Mouse (Mus musculus): ENCODE measurements around the gene Dock10. TPM values are rescaled to one million over a fixed set of nuclear protein-coding genes. Genes with fewer than 3 reads are reported as not detected.

Gene Dock10
- polyA plus RNA-seq, 1 experiment from 2014 or later: 5.0 TPM

GRCm38 (mm10) chr1:80483419-80483818, 274.9 kb downstream of the Dock10 start:
- ATAC-seq (ENCODE audit: low read depth): no peak
- no peaks in the 10 kb centered on the region for H3K36me3 ChIP-seq
- no peak overlapping the region for H3K27ac ChIP-seq (replicated peaks)
- no peak overlapping the region for H3K4me3 ChIP-seq
- H3K9me3 ChIP-seq: no peaks in the 10 kb centered on the region
- WGBS: 79% methylated on average over 5 of the region's 5 CpGs
- H3K4me2 ChIP-seq: no peak overlapping the region
- H3K27me3 ChIP-seq: no peaks in the 10 kb centered on the region
- no peak overlapping the region for H3K9ac ChIP-seq
- no peaks in the 10 kb centered on the region for H3K4me1 ChIP-seq (replicated peaks)

GRCm38 (mm10) chr1:80474942-80475341, 283.4 kb downstream of the Dock10 start:
- no peak overlapping the region for H3K27ac ChIP-seq (replicated peaks)
- H3K9ac ChIP-seq: no peak overlapping the region
- H3K9me3 ChIP-seq: no peaks in the 10 kb centered on the region
- no peak overlapping the region for H3K4me3 ChIP-seq
- no peaks in the 10 kb centered on the region for H3K36me3 ChIP-seq
- H3K27me3 ChIP-seq: no peaks in the 10 kb centered on the region
- 82% methylated on average over 1 of the region's 1 CpGs for WGBS
- no peak overlapping the region for H3K4me2 ChIP-seq
- H3K4me1 ChIP-seq (replicated peaks): no peaks in the 10 kb centered on the region
- no peak for ATAC-seq (ENCODE audit: low read depth)

DNA sequence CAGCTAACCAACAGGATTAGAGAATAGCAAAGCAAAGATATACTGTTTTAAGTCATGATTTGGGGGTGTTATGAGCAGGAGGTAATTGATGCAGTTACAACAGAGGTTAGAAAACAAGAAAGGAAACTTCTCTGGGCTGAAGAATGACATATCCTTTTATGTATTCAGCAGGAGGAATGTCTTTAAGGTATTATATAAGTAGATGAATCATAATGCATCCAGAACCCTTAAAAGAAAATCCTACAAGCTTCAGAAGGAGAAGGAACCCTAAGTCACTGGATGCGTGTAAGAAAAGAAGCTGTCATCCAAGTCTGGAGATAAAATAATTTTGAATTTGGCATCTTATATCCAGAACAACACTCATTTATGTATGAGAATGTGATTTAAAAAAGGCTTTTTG, 285.9 kb downstream of the Dock10 start:
- WGBS: 100% methylated on average over 1 of the region's 1 CpGs
- ATAC-seq (ENCODE audit: low read depth): no peak
- H3K27me3 ChIP-seq: no peaks in the 10 kb centered on the region

GRCm38 (mm10) chr1:80461348-80461747, 297.0 kb downstream of the Dock10 start, which contains the start of gene Gm45261:
Gene Gm45261 (minus strand): TSS chr1:80461448.
- Histone ChIP-seq H3K4me3 (no peak within 1 kb of the TSS), H3K27me3 (no peaks in the 10 kb centered on the region), H3K27ac (replicated peaks) (no peak within 1 kb of the TSS), H3K4me2 (no peak within 1 kb of the TSS), H3K9me3 (no peaks in the 10 kb centered on the region), H3K4me1 (replicated peaks) (no peaks in the 10 kb centered on the region), H3K9ac (no peak within 1 kb of the TSS), H3K36me3 (no peaks in the 10 kb centered on the region)
- no peak for ATAC-seq (ENCODE audit: low read depth)
- WGBS: 91% methylated on average over 6 of the region's 6 CpGs

More for the DNA sequence above, 285.9 kb downstream of the Dock10 start:
- H3K9ac ChIP-seq: no peak overlapping the region
- H3K36me3 ChIP-seq: no peaks in the 10 kb centered on the region
- no peak overlapping the region for H3K4me3 ChIP-seq
- no peaks in the 10 kb centered on the region for H3K9me3 ChIP-seq
- no peak overlapping the region for H3K4me2 ChIP-seq
- H3K4me1 ChIP-seq (replicated peaks): no peaks in the 10 kb centered on the region
- H3K27ac ChIP-seq (replicated peaks): no peak overlapping the region

GRCm38 (mm10) chr1:80459923-80460322, 298.4 kb downstream of the Dock10 start:
- no peak overlapping the region for H3K4me2 ChIP-seq
- WGBS: 84% methylated on average over 1 of the region's 1 CpGs
- no peaks in the 10 kb centered on the region for H3K4me1 ChIP-seq (replicated peaks)
- no peak for ATAC-seq (ENCODE audit: low read depth)
- H3K27ac ChIP-seq (replicated peaks): no peak overlapping the region
- no peak overlapping the region for H3K4me3 ChIP-seq
- H3K9me3 ChIP-seq: no peaks in the 10 kb centered on the region
- no peaks in the 10 kb centered on the region for H3K27me3 ChIP-seq
- H3K36me3 ChIP-seq: no peaks in the 10 kb centered on the region
- H3K9ac ChIP-seq: no peak overlapping the region

DNA sequence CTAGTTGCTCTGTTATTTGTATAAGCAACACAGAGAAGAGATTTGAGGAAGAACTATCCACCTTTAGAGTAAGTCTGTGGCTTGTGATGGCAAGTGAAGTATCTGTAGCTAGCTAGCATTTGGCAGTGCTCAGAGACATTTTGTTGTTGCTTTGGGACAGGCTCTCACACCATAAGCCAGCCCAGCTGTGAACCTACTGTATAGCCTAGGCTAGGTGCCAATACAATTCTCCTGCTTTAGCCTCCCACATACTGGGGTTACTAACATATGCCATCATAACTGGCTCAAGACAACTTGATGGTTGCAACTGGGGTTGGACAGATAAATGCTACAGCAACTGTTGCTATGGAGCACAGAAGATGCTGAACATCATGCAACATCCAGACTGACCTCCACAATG, 298.9 kb downstream of the Dock10 start:
- H3K4me2 ChIP-seq: no peak overlapping the region
- no peak overlapping the region for H3K4me3 ChIP-seq
- no peaks in the 10 kb centered on the region for H3K4me1 ChIP-seq (replicated peaks)
- no peak overlapping the region for H3K9ac ChIP-seq
- no peak for ATAC-seq (ENCODE audit: low read depth)
- no peaks in the 10 kb centered on the region for H3K27me3 ChIP-seq
- H3K27ac ChIP-seq (replicated peaks): no peak overlapping the region
- H3K9me3 ChIP-seq: no peaks in the 10 kb centered on the region
- H3K36me3 ChIP-seq: no peaks in the 10 kb centered on the region

GRCm38 (mm10) chr1:80453971-80454370, 304.4 kb downstream of the Dock10 start:
- no peaks in the 10 kb centered on the region for H3K9me3 ChIP-seq
- no peak for ATAC-seq (ENCODE audit: low read depth)
- H3K4me1 ChIP-seq (replicated peaks): no peaks in the 10 kb centered on the region
- WGBS: 77% methylated on average over 2 of the region's 2 CpGs
- H3K36me3 ChIP-seq: no peaks in the 10 kb centered on the region
- no peaks in the 10 kb centered on the region for H3K27me3 ChIP-seq
- no peak overlapping the region for H3K4me3 ChIP-seq
- H3K4me2 ChIP-seq: no peak overlapping the region
- H3K9ac ChIP-seq: no peak overlapping the region
- no peak overlapping the region for H3K27ac ChIP-seq (replicated peaks)

- H3K36me3 ChIP-seq: no peaks in the 10 kb centered on the region
- H3K4me3 ChIP-seq: no peak overlapping the region
- no peaks in the 10 kb centered on the region for H3K4me1 ChIP-seq (replicated peaks)
- no peak overlapping the region for H3K27ac ChIP-seq (replicated peaks)
- WGBS: 81% methylated on average over 1 of the region's 1 CpGs
- no peaks in the 10 kb centered on the region for H3K9me3 ChIP-seq
- no peak for ATAC-seq (ENCODE audit: low read depth)
- H3K9ac ChIP-seq: no peak overlapping the region
- H3K4me2 ChIP-seq: no peak overlapping the region
- H3K27me3 ChIP-seq: no peaks in the 10 kb centered on the region
Observed at GRCm38 (mm10) chr1:80451914-80452549, 306.3 kb downstream of the Dock10 start.
